Mouse (Mus musculus) embryonic facial prominence, embryonic 13.5 days (tissue): ENCODE measurements around the gene Rhbdf1. TPM values are rescaled to one million over a fixed set of nuclear protein-coding genes. Genes with fewer than 3 reads are reported as not detected.

Source experiments
- ATAC-seq: fragments of 200-750 bp; cut with Nextera tagmentation; 2 replicates; pipeline ENCODE4 v1.8.0; 2017; ENCODE audit warnings: low read depth; ENCODE audit not compliant: insufficient number of reproducible peaks, insufficient read depth, low FRiP score, low TSS enrichment
- H3K27ac ChIP-seq: fragments of 300-500 bp; sonication (generic); 2 replicates; pipeline ENCODE4 v1.5.1; 2015; ENCODE audit warnings: moderate library complexity, mild to moderate bottlenecking, inconsistent platforms
- H3K27me3 ChIP-seq: fragments of 300-500 bp; sonication (generic); 2 replicates; pipeline ENCODE4 v1.6.1; 2015; ENCODE audit warnings: mild to moderate bottlenecking, inconsistent platforms
- H3K36me3 ChIP-seq: fragments of 300-500 bp; sonication (generic); 2 replicates; pipeline ENCODE4 v1.6.1; 2015; ENCODE audit warnings: mild to moderate bottlenecking, inconsistent platforms
- H3K4me1 ChIP-seq: fragments of 300-500 bp; sonication (generic); 2 replicates; pipeline ENCODE4 v1.6.1; 2015; ENCODE audit warnings: inconsistent platforms
- H3K4me2 ChIP-seq: fragments of 300-500 bp; sonication (generic); 2 replicates; pipeline ENCODE4 v1.6.1; 2015; ENCODE audit warnings: moderate library complexity, mild to moderate bottlenecking, inconsistent platforms
- H3K4me3 ChIP-seq: fragments of 300-500 bp; sonication (generic); 2 replicates; pipeline ENCODE4 v1.5.1; 2015; ENCODE audit warnings: mild to moderate bottlenecking, inconsistent platforms
- H3K9ac ChIP-seq: fragments of 300-500 bp; sonication (generic); 2 replicates; pipeline ENCODE4 v1.6.1; 2015; ENCODE audit warnings: mild to moderate bottlenecking, inconsistent platforms
- H3K9me3 ChIP-seq: fragments of 300-500 bp; sonication (generic); 2 replicates; pipeline ENCODE4 v1.6.1; 2016; ENCODE audit warnings: inconsistent platforms
- WGBS: fragments of 180-500 bp; shearing (Covaris S2); methylation state at CpG from one replicate; pipeline ENCODE4 v1.1.7; 2015; ENCODE audit warnings: mixed read lengths; 5-methylcytosine and 5-hydroxymethylcytosine counted together
- polyA plus RNA-seq: library from polyadenylated mRNA; unstranded; fragments of >200 nt; fragmentation: Nextera tagmentation; extraction: Ambion mirVana; gene quantifications from 2 replicates; pipeline ENCODE4 v1.2.1, GENCODE M21; 2015

The Rhbdf1 gene
- polyA plus RNA-seq, 1 experiment from 2014 or later = 55.5 TPM

DNA sequence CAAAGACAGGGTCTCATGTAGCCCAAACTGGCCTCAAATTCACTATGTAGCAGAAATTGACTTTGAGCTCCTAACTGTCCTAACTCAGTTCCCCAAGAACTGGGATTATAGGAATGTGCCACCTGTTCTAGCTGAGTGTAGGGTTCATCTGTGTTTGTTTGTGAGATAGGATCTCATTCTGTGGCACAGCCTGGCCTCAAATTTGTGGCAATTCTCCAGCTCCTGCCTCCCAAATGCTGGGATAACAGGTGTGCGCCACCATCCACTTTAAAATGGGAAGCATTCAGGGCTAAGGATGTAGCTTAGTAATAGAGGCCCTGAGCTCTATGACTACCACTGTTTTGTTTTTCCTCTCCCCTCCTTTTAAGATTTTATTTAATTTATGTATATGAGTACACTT, 31.0 kb upstream of the Rhbdf1 start:
- no peaks in the 10 kb centered on the region for H3K4me1 ChIP-seq
- no peaks in the 10 kb centered on the region for H3K27me3 ChIP-seq
- WGBS = 89% methylated on average over 1 of the region's 1 CpGs
- H3K4me2 ChIP-seq = no peak overlapping the region
- H3K36me3 ChIP-seq = peaks cover 51% of the 10 kb centered on the region
- no peaks in the 10 kb centered on the region for H3K9me3 ChIP-seq
- H3K4me3 ChIP-seq = no peak overlapping the region
- no peak for ATAC-seq
- H3K9ac ChIP-seq = no peak overlapping the region
- H3K27ac ChIP-seq = no peak overlapping the region

DNA sequence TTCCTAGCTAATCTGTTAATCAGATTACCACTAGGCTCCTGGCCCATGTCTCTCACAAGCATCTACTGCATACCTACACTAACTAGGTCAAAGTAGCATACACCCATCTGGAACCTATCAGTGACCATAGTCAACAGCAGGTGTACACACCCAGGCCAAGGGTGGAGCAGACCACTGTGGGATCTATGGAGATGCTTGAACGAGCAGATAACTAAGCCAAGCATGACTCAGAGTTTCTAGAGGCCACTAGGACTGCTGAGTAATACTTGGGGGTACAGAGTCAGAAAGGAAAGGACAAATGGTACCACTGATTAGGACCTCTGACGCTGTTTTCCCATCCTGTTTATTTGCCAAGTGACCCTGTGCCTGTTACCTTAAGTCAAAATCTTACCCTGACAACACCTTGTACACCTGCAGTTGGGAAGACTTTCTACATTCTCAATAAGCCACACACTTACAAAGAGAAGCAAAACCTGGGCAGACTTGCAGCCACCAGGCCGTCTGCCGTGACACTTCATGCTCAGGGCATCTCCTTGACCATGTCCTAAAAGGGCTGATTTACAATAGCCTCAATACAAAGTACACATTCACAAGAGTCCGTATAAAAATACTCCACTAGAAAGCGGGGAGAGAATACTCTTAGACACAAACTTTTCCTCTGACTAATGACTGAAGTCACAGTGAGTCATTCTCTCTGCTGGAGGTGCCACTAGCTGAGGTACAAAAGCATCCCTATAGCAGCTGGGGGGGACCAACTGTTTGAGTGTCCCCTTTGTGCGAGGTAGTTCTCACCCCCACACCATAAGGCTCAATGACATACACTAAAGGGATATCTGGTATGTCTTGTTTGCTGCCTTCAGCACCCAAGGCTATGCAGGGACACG, 29.0 kb upstream of the Rhbdf1 start:
- no peak for ATAC-seq
- Histone ChIP-seq H3K4me3 (no peak overlapping the region), H3K4me1 (no peaks in the 10 kb centered on the region), H3K27ac (no peak overlapping the region), H3K9me3 (no peaks in the 10 kb centered on the region), H3K27me3 (no peaks in the 10 kb centered on the region), H3K4me2 (no peak overlapping the region), H3K36me3 (peaks cover 71% of the 10 kb centered on the region), H3K9ac (no peak overlapping the region)
- WGBS = 87% methylated on average over 8 of the region's 8 CpGs

DNA sequence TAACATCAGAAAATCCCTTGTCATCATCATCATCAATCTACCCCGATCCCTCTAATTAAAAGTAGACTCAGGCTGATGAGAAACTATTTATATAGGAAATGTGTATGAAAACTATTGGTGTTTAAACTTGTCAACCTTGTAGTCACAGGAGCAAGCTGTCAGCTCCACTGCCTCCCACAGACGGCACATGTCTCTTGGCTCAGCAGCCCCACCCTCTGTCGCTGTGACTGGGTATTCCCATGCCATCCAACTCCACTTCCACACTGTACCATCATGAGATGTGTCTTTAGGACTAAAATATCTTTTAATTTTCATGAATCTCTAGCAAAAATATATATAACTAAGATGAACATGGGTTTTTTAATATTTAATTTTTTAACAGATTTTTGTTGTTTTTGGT, 26.2 kb upstream of the Rhbdf1 start:
- peaks cover 74% of the 10 kb centered on the region for H3K36me3 ChIP-seq
- H3K4me1 ChIP-seq = peaks cover 12% of the 10 kb centered on the region
- WGBS = 79% methylated on average over 3 of the region's 3 CpGs
- H3K4me3 ChIP-seq = no peak overlapping the region
- H3K27me3 ChIP-seq = no peaks in the 10 kb centered on the region
- H3K27ac ChIP-seq = no peak overlapping the region
- no peak for ATAC-seq
- no peak overlapping the region for H3K4me2 ChIP-seq
- H3K9me3 ChIP-seq = no peaks in the 10 kb centered on the region
- no peak overlapping the region for H3K9ac ChIP-seq

DNA sequence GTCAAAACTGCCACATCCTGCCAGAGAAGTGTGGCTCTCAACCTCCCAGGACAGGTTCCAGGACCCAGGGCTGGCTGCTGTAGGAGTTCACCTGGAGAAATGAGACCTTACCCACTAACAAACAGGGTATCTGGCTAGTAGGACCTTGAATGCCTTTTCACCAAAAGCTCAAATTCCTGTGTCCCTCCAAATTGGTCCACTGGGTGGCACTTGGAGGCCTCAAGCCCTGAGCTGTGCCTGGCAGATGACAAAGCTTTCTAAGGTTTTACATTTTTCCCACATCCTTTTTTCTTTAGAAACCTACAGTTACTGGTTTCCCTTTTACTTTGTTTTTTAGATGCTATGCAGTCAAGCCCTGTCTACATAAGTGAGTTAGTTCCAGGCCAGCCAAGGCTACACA, 25.0 kb upstream of the Rhbdf1 start:
- H3K4me2 ChIP-seq = no peak overlapping the region
- ATAC-seq = no peak
- H3K27me3 ChIP-seq = no peaks in the 10 kb centered on the region
- H3K4me1 ChIP-seq = peaks cover 12% of the 10 kb centered on the region
- no peak overlapping the region for H3K9ac ChIP-seq
- H3K4me3 ChIP-seq = no peak overlapping the region
- no peak overlapping the region for H3K27ac ChIP-seq
- H3K9me3 ChIP-seq = no peaks in the 10 kb centered on the region
- peaks cover 65% of the 10 kb centered on the region for H3K36me3 ChIP-seq

DNA sequence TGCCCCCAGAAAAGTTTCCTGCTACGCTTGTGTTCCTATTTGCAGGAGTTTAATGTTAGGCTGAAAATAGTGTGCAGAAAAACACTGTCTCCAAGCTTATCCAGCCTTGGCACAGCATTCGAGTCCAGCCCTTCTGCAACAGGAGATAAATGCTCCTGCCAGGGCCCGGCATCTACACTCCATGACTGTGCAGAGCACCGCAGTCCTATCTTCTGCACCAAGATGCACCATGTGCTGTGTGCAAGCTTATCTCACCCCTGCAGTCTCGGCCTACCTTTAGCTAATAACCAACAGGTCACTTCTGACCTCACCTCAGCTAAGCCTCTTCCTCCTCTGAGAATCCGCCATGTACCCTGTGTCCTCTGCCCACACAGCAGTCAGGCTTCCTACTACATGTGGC, 23.5 kb upstream of the Rhbdf1 start:
- WGBS = 93% methylated on average over 6 of the region's 6 CpGs
- no peak for ATAC-seq
- peaks cover 75% of the 10 kb centered on the region for H3K36me3 ChIP-seq

DNA sequence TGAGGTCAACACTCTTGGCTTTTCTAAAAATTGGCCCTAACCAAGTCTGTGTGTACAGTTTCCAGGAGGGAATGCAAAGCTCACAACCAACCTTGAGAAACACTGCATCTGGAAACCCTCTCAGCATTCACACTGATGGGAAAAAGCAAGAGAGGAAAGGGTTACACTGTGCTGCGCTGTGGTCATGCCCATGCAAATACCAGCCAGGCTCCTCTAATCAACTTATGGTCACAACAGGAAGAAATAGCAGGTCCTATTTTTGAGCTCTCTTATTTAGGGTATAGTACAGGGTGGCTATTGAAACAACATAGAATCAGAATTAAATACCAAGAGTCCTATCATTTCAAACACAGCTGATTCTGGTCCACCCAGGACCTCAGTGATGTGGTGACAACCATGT, 22.5 kb upstream of the Rhbdf1 start:
- peaks cover 76% of the 10 kb centered on the region for H3K36me3 ChIP-seq
- WGBS = 83% methylated on average over 1 of the region's 1 CpGs
- H3K4me1 ChIP-seq = peaks cover 12% of the 10 kb centered on the region
- peak overlapping the region; percentile 71; the same call in 1 of the 2 replicates for H3K27ac ChIP-seq
- ATAC-seq = no peak
- no peak overlapping the region for H3K4me3 ChIP-seq
- H3K4me2 ChIP-seq = no peak overlapping the region
- no peak overlapping the region; the same call in 1 of the 2 replicates for H3K9ac ChIP-seq
- no peaks in the 10 kb centered on the region for H3K27me3 ChIP-seq
- no peaks in the 10 kb centered on the region for H3K9me3 ChIP-seq

More for the DNA sequence above, 23.5 kb upstream of the Rhbdf1 start:
- H3K4me1 ChIP-seq = peaks cover 12% of the 10 kb centered on the region
- no peak overlapping the region for H3K9ac ChIP-seq
- H3K27me3 ChIP-seq = no peaks in the 10 kb centered on the region
- no peaks in the 10 kb centered on the region for H3K9me3 ChIP-seq
- no peak overlapping the region for H3K4me3 ChIP-seq
- no peak overlapping the region for H3K4me2 ChIP-seq
- no peak overlapping the region for H3K27ac ChIP-seq

DNA sequence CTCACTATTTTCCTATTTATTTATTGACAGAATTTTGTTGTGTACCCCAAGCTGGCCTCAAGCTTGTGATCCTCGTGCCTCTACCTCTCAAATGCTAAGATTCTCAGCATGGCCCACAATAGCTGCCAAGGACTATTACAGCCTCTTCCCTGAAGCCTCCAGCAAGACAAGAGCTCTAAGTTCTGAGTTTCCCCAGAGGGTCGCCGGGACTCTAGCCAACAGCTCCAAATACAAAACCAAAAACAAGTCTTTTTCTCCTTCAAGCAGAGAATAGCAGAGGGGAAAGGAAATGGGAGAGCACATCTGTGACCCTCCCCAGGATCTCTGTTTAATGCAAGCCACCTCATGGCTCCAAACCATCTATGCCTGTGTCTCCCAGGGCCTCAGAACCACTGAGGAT, 22.0 kb upstream of the Rhbdf1 start:
- H3K27me3 ChIP-seq = no peaks in the 10 kb centered on the region
- H3K9me3 ChIP-seq = no peaks in the 10 kb centered on the region
- no peak for ATAC-seq
- H3K9ac ChIP-seq = no peak overlapping the region
- peaks cover 75% of the 10 kb centered on the region for H3K36me3 ChIP-seq
- 71% methylated on average over 3 of the region's 3 CpGs for WGBS
- H3K4me1 ChIP-seq = peaks cover 12% of the 10 kb centered on the region
- H3K4me3 ChIP-seq = no peak overlapping the region
- peak overlapping the region; percentile 71 for H3K27ac ChIP-seq
- no peak overlapping the region for H3K4me2 ChIP-seq

DNA sequence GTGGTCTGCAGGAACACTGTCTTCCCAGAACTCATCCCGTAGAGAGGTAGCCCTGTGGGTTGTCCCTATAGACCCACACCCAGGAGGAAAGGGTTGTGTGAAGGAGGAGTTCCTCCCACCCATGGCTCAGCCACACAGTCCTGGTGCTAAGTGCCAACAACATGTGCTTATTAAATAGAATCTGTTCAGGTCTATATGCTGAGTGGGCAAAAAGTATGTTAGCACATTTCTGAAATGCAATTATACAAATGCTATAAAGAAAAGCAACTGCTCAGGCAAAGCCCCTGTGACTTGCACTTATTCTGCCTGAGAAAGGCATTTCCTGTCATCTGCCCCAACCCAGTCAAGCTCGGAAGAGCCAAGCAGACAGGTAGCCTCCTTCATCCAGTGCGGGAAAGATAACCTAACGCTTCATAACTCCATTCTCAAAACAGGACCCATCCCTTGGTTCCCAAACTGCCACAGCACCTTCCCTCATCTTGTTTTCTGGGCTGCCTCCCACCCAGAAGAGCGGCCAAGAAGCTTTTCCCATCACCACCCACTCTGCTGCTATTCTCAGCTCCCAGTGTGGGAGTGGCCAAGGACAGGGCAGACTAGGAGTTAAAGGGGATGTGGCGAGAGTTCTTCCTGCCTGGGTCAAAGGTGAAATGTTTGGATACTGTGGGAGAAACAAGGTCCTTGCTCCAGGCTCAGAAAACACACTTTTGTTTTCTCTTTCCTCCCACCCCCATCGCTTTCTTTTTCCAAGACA, 21.3 kb upstream of the Rhbdf1 start:
- WGBS = 51% methylated on average over 7 of the region's 7 CpGs
- 0 out of 2 replicates have a peak overlapping the region, but pooled peaks have one; percentile 45 for H3K27ac ChIP-seq
- 0 out of 2 replicates have a peak overlapping the region, but pooled peaks have one; percentile 27 for H3K9ac ChIP-seq
- no peaks in the 10 kb centered on the region for H3K9me3 ChIP-seq
- H3K36me3 ChIP-seq = peaks cover 72% of the 10 kb centered on the region
- H3K4me3 ChIP-seq = no peak overlapping the region
- H3K4me1 ChIP-seq = peaks cover 12% of the 10 kb centered on the region
- H3K27me3 ChIP-seq = no peaks in the 10 kb centered on the region
- ATAC-seq = no peak
- no peak overlapping the region for H3K4me2 ChIP-seq

DNA sequence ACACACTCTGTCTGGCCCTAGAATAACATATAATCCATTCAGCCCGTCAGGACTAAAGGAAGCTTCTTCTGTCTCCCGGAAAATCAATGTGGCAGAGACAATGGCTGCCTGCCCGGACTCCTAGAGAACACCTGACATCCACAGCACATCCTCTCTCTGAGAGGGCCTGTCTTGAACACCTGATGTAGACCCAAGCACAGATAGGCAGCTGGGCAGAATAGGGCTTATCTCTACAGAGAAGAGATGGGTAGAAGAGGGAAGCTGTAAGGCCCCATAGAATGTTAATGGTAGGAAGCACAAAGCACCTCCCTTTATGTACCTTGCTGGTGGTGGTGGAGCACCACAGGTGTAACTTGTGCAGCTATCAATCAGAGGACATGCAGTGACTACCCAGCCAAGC, 20.1 kb upstream of the Rhbdf1 start:
- peaks cover 12% of the 10 kb centered on the region for H3K4me1 ChIP-seq
- H3K9me3 ChIP-seq = no peaks in the 10 kb centered on the region
- 80% methylated on average over 3 of the region's 3 CpGs for WGBS
- no peak overlapping the region for H3K4me3 ChIP-seq
- ATAC-seq = no peak
- no peaks in the 10 kb centered on the region for H3K27me3 ChIP-seq
- H3K4me2 ChIP-seq = no peak overlapping the region
- H3K27ac ChIP-seq = no peak overlapping the region
- H3K36me3 ChIP-seq = peaks cover 70% of the 10 kb centered on the region
- H3K9ac ChIP-seq = no peak overlapping the region

DNA sequence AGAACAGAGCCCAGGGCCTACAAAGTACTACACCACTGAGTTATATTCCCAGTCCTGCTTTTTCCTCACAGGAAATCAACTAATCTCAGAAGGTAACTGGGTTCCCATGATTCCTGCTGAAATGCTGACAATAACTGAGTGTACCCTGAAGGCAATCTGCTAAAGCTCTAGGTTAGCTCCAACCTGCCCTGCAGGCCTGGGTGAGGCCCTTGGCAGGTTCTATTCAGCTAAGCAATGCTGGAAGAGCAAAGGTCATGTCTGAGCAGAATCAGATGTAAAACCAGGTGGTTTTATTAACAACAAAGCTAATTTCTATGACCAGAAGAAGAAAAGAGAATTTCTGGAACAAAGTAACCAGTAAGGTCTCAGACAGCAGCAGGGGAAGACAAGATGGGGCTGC, 19.3 kb upstream of the Rhbdf1 start:
- Histone ChIP-seq H3K27me3 (no peaks in the 10 kb centered on the region), H3K36me3 (peaks cover 69% of the 10 kb centered on the region), H3K9ac (peak overlapping the region; percentile 49), H3K4me1 (peaks cover 19% of the 10 kb centered on the region), H3K4me2 (no peak overlapping the region), H3K4me3 (no peak overlapping the region), H3K27ac (no peak overlapping the region), H3K9me3 (no peaks in the 10 kb centered on the region)
- ATAC-seq = no peak

DNA sequence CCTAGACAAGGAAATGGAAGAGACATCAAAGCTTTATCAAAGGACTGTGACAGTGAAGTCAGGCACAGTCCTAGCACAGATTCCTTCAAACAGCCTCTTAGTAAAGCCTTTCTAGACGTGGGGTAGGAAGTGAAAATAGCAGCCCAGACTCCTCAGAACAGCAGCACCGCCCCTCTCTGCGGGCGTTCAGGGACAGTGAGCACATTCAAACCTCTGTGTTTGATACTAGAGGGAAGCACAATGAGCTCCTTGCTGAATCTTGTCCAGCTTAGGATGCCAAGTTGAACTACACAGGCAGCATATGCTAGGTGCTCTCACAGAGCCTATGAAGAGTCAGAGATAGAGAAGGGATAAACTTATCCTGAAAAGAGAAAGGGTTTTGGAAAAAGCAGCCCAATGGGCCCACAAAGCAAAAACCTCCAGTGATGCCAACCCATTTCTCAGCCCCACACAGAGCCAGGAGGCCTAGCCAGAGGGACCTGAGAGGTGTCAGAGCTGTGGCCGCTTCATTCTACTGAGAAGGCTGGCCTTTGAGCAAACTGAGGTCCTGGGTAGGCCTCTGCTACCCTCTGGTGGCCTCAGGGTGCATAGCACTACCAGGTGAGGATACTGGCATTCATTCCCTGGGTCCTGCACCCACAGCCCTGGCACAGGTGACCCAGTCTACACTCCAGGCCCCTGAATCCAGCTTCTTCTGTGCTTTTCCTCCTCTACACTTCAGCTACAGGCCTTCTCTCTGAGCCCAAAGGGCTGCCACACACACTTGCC, 16.2 kb upstream of the Rhbdf1 start:
- no peak for ATAC-seq
- peaks cover 63% of the 10 kb centered on the region for H3K36me3 ChIP-seq
- peaks cover 28% of the 10 kb centered on the region for H3K4me1 ChIP-seq
- no peaks in the 10 kb centered on the region for H3K9me3 ChIP-seq
- WGBS = 68% methylated on average over 5 of the region's 5 CpGs
- H3K4me3 ChIP-seq = no peak overlapping the region
- H3K4me2 ChIP-seq = no peak overlapping the region
- H3K27ac ChIP-seq = no peak overlapping the region
- H3K9ac ChIP-seq = no peak overlapping the region
- H3K27me3 ChIP-seq = no peaks in the 10 kb centered on the region
